Mouse (Mus musculus) frontal cortex, postnatal 10 days (tissue): ENCODE measurements around the gene Cntnap1.

Experiments used
- DNase-seq, 2 experiments: peaks; one replicate each; pipeline ENCODE4 v3.0.0; 2022; ENCODE audit warnings: low spot score in 2 of 2, mixed read lengths in 1 of 2

The Cntnap1 gene

GRCm38 (mm10) chr11:101185441-101185840 lies 15.1 kb downstream of the Cntnap1 start:
- DNase-seq, result no peak

- DNase-seq, result no peak
These were observed 16.4 kb downstream of the Cntnap1 start for GRCm38 (mm10) chr11:101186526-101187247.

- no peak for DNase-seq
These were observed 17.2 kb downstream of the Cntnap1 start for GRCm38 (mm10) chr11:101187541-101187940.

DNA sequence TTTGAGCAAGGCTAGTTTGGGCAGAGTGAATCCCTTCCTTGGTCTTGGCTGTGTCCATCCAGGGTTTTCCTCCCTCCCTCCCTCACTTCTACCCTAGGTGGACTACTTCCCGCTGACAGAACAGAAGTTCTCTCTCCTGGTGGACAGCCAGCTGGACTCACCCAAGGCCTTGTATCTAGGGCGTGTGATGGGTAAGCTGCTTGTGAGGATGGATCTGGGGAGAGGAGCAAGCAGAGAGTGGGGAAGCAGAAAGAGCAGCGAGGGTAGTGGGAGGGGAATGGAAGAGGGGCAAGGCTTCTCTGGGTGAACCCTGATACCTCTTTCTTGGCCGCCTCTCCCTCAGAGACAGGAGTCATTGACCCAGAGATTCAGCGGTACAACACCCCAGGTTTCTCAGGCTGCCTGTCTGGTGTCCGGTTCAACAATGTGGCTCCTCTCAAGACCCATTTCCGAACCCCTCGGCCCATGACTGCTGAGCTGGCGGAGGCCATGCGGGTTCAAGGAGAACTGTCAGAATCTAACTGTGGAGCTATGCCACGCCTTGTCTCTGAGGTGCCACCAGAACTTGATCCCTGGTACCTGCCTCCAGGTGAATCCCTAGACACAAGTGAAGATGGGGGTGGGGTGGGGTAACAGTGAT lies 18.0 kb downstream of the Cntnap1 start:
- DNase-seq, result no peak

- DNase-seq, result peak in 1 of 2 experiments; percentile 65
These were observed 19.3 kb downstream of the Cntnap1 start for GRCm38 (mm10) chr11:101189495-101190180.

- DNase-seq, result no peak
These were observed 20.0 kb downstream of the Cntnap1 start for GRCm38 (mm10) chr11:101190181-101190912.

DNA sequence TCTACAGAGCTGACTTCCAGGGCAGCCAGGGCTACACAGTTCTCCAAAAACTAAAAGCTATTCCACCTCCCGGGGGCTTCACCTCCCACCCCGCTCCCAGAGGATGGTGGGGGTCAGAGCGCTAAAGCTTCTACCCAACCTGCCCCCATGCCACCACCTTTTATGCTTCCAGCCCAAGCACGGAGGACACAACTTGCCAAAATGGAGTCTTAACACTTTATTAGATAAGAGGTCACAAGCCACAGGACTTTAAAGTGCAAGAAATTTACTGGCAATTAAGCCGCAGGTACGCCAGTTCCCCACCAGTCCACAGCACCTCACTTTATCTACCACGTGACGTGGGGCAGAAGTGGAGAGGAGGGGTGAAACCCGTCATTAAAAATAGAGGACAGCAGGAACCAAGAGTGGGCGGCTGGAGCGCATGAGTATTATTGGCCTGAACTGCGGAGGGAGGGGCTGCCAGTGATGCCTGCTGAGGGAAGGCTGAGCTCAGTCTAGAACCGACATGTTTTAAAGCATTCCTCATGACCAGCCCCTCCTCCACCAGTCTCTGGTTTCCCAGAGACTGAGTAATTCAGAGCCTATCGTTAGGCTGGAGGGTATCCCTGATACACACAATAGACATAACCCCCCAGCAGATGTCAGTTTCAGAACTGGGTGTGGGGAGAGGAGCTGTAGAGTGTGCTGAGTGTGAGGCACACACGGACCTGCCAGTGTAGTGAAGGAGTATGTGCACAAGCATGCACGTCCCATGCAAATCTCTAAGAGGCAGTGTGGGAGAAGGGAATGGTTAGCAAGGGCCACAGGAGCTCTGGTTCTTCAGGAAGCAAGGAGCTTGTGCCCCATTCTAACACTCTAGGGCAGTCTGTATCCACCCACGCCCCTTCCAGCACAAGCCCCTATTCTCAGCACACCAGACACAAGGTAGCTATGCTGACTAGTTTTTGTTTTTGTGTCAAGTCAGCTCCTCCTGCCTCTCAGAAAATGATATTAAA lies 20.9 kb downstream of the Cntnap1 start:
- DNase-seq, result no peak

DNA sequence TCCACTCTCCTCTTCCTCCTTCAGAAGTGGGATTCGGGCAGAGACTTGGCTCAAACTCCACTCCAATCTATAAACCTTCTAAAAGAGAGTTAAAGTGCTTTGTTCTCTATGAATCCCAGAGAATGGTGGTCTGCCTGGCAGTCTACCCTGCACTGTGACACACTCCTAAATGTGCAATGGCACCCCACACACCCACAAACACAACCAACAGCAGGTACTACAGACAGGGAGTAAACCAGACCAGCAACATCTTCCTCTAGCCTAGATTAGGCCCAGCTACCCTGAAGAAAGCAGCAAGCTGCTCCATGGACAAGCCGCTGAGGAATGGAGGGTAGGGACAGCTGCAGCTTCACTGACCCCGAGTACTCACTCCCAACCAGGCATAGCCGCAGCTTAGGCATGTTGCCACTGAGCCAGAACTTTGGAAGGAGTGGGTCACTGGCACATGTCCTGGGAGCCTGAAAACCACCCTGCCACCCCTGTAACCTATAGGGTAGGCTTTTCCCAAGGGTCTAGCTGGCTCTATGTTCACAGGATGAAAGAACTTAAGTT lies 21.7 kb downstream of the Cntnap1 start:
- no peak for DNase-seq

DNA sequence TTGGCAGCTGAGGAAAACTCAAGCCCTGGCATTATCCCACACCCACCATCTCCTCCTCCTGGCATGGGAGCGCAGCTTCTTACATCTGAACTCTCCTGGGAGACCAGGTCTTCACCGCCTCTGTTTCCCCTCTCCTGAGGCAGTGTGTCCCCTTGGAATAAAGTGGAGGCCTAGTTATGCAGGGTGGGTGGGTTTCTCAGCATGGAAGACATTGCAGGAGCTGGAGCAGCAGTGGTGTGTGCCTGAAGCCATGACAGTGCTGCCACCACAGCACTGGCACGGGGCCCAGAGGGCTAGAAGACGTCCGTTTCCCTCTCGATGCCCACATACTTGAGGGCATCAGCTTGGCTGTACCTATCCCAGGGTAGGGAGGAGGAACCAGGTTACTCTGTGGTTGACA lies 22.3 kb downstream of the Cntnap1 start:
- DNase-seq, result no peak

DNA sequence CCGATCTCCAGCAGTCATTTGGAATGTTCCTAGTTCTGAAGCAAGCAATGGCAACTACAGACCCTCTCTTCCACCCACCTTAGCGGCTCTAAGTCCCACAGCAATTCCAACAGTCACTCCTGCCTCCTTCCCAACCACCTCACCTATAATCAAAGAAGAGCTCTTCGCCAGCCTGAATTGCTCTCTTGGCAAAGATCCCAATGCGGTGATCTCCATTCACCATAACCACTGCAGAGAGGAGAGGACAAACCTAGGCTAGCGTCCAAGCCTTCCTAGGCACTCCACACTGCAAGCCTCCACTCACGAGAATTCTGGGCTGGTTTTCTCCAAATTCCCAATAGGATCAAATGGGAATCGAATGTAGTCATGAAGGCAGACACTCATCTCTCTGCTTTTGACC lies 22.8 kb downstream of the Cntnap1 start:
- DNase-seq, result no peak

- DNase-seq, result no peak
These were observed 23.8 kb downstream of the Cntnap1 start for GRCm38 (mm10) chr11:101194137-101194536.

GRCm38 (mm10) chr11:101194643-101195042 lies 24.3 kb downstream of the Cntnap1 start:
- DNase-seq, result no peak

- DNase-seq, result no peak
These were observed 24.8 kb downstream of the Cntnap1 start for GRCm38 (mm10) chr11:101195101-101195500.

GRCm38 (mm10) chr11:101195571-101195970 lies 25.2 kb downstream of the Cntnap1 start:
- no peak for DNase-seq

- no peak for DNase-seq
These were observed 25.9 kb downstream of the Cntnap1 start for GRCm38 (mm10) chr11:101196175-101196574.

DNA sequence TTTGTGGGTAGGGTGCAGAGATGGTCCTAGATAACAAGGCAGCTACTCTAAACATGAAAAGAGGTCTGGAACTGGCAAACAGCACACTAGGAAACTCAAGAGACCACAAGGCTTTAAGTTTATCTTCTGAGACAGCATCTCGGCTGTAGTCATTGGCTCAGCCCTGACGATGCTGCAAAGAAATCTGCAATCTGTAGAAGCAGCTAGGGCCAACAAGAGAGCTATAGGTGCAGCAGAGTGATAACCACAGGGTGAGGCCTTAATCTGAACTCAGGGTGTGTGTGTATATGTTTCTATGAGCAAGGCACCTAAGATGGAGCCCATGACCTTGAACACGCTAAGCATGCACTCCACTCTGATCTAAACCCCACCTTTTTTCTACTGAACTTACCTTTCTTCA lies 29.2 kb downstream of the Cntnap1 start:
- no peak for DNase-seq

- no peak for DNase-seq
These were observed 30.7 kb downstream of the Cntnap1 start for GRCm38 (mm10) chr11:101200986-101201385.

DNA sequence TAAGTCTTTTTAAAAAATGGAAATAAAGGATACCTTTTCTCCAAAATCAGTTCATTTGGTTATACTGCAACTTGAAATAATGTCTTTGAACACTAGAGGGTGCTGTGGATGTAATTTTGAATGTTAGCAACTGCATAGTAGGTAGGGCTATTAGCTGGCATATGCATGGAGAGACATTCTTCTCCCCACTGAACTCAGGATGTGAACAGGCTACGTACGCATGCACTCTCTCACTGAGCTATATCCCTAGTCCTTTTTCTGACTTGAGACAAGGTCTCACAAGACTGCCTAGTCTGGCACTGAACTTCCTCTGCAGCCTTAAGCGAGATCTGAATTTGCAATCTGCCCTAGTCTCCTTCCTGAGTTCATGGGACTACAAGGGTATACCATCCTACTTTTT lies 41.6 kb downstream of the Cntnap1 start:
- DNase-seq, result no peak

DNA sequence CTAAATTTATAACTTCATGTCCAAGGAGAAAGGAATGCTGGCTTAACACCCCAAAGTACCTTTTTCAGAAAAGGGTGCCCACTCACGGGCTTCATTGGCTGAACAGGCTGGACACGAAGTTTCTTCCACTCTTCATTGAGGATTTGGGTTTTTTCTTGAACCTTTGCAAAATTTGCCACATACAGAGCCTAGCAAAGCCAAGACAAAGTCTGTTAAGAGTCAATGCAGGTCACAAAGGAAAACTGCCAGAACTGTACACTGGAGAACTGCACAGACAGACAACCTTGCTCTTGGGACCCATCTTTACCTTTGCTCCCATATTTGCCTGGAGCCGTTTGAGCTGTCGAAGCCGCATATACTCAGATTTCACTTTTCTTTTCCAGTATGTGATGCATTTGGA lies 46.6 kb downstream of the Cntnap1 start:
- DNase-seq, result no peak

GRCm38 (mm10) chr11:101218436-101219055 lies 48.2 kb downstream of the Cntnap1 start:
- no peak for DNase-seq
